Mouse (Mus musculus) lung, embryonic 14.5 days (tissue): ENCODE results near the gene Foxc2. TPM values are rescaled to one million over a fixed set of nuclear protein-coding genes. Genes with fewer than 3 reads are reported as not detected.
A peak's percentile ranks its signal among the peaks of the same experiment; 100 is the strongest.

ENCODE experiments used
- ATAC-seq: fragments of 200-750 bp; cut with Nextera tagmentation; 2 replicates; pipeline ENCODE4 v1.8.0; 2017; ENCODE audit warnings: mild to moderate bottlenecking, moderate TSS enrichment, moderate library complexity; ENCODE audit not compliant: insufficient read depth
- DNase-seq: peaks from one replicate; pipeline ENCODE4 v3.0.0-alpha.2; 2015
- H3K27ac ChIP-seq: fragments of 300-500 bp; sonication (generic); 2 replicates; pipeline ENCODE4 v1.5.1; 2014; ENCODE audit warnings: low read depth, mild to moderate bottlenecking, moderate library complexity
- H3K27me3 ChIP-seq: fragments of 300-500 bp; sonication (generic); 2 replicates; pipeline ENCODE4 v1.6.1; 2014; ENCODE audit warnings: low read length, control low read depth; ENCODE audit not compliant: insufficient read depth
- H3K36me3 ChIP-seq: fragments of 300-500 bp; sonication (generic); 2 replicates; pipeline ENCODE4 v1.6.1; 2014; ENCODE audit warnings: control low read depth; ENCODE audit not compliant: insufficient read depth
- H3K4me1 ChIP-seq: fragments of 300-500 bp; sonication (generic); 2 replicates; pipeline ENCODE4 v1.6.1; 2014; ENCODE audit warnings: antibody characterized with exemption, control low read depth; ENCODE audit not compliant: insufficient read depth
- H3K4me2 ChIP-seq: fragments of 300-500 bp; sonication (generic); 2 replicates; pipeline ENCODE4 v1.6.1; 2014; ENCODE audit warnings: mild to moderate bottlenecking
- H3K4me3 ChIP-seq: fragments of 300-500 bp; sonication (generic); 2 replicates; pipeline ENCODE4 v1.5.1; 2014; ENCODE audit warnings: low read depth, low read length
- H3K9ac ChIP-seq: fragments of 300-500 bp; sonication (generic); 2 replicates; pipeline ENCODE4 v1.6.1; 2014
- H3K9me3 ChIP-seq: fragments of 300-500 bp; sonication (generic); 2 replicates; pipeline ENCODE4 v1.6.1; 2016; ENCODE audit warnings: low read depth, low read length, control low read depth
- CTCF ChIP-seq: IDR thresholded peaks from 2 replicates; pipeline ENCODE4 v1.5.1; 2016; ENCODE audit warnings: antibody characterized with exemption, low read depth
- WGBS: fragments of 180-500 bp; shearing (Covaris S2); extraction: QIAGEN DNeasy Blood & Tissue Kit; methylation state at CpG from one replicate; pipeline ENCODE4 v1.1.7; 2014; 5-methylcytosine and 5-hydroxymethylcytosine counted together
- polyA plus RNA-seq: library from polyadenylated mRNA; unstranded; fragments of >200 nt; fragmentation: Nextera tagmentation; extraction: Ambion mirVana; gene quantifications from 2 replicates; pipeline ENCODE4 v1.2.1, GENCODE M21; 2014

The Foxc2 gene
- polyA plus RNA-seq, 1 experiment from 2014 or later: 1.1 TPM

DNA sequence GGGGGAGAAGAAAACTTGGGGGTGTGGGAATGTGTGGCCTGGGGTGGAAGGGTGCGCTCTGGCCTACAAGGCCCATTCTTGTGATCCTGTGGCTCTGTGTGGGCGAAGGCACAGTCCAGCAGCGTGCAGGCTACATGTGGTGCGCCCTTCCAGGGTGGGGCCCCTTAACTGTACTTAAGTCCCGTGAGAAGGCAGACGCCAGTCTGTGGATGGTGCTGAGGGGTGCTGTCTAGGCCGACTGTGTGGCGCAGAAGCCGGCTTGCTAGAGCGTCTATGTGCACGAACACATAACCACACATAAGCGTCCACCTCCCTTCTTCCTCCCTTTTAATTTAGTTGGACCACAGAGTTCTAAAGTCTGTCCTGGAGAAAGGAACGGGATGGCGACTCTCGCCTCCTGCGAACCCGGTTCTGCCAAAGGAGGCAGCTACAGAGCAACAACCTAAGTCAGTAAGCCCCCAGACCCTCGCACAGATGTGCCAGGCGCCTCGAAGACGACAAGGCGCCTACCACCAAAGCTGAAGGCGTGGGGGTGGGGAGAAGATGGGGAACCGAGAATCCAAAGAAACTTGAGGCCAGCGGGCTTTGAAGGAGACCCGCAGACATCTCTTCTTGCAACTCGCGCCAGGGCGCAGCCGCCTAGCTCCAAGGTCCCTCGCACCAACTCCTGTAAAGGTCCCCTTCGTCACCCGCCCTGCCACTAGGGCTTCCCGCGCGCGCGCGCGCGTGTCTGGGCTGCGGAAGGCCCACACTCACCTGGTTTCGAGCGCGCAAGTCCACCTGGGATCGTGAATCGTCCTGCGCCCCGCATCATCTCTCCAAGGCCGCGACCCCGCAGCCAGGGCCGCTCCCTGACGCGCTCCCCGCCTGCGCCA is 33.5 kb upstream of the Foxc2 start:
- ATAC-seq (no peak), DNase-seq (peak; percentile 62)
- Histone ChIP-seq H3K4me1 (no peaks in the 10 kb centered on the region), H3K4me3 (peak overlapping the region; percentile 76), H3K9ac (peak overlapping the region; percentile 87), H3K36me3 (peaks cover 30% of the 10 kb centered on the region), H3K27me3 (peaks cover 85% of the 10 kb centered on the region), H3K4me2 (peak overlapping the region; percentile 84), H3K27ac (peak overlapping the region; percentile 99), H3K9me3 (no peaks in the 10 kb centered on the region)
- no peak for TF ChIP-seq CTCF
- WGBS: 2% methylated on average over 57 of the region's 57 CpGs

- peak; percentile 82 for ATAC-seq
- TF ChIP-seq CTCF: no peak
- H3K9ac ChIP-seq: peak overlapping the region; percentile 87
- peak overlapping the region; percentile 99 for H3K27ac ChIP-seq
- DNase-seq: peak; percentile 91
- H3K4me2 ChIP-seq: peak overlapping the region; percentile 84
- no peaks in the 10 kb centered on the region for H3K4me1 ChIP-seq
- WGBS: under 1% methylated on average over 89 of the region's 89 CpGs
- H3K9me3 ChIP-seq: no peaks in the 10 kb centered on the region
- peaks cover 28% of the 10 kb centered on the region for H3K36me3 ChIP-seq
- H3K27me3 ChIP-seq: peaks cover 77% of the 10 kb centered on the region
- peak overlapping the region; percentile 76 for H3K4me3 ChIP-seq
These were observed 32.7 kb upstream of the Foxc2 start for GRCm38 (mm10) chr8:121083093-121083935.

DNA sequence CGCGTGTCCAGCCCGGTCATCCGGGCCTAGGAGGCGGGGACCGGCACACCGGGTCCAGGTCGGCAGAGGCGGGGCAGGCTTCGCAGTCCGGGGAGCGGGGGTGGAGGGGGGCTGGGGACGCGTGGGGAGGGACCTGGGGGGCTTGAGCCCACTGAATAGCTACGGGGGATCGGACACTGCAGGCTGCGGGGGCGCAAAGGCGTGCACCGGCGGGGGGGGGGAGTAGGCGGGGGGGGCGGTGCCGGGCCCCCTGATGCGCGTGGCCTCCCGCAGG is 32.1 kb upstream of the Foxc2 start:
- ATAC-seq (peak; percentile 67), DNase-seq (no peak)
- Histone ChIP-seq H3K4me3 (peak overlapping the region; percentile 76), H3K9ac (peak overlapping the region; percentile 87), H3K27me3 (peaks cover 74% of the 10 kb centered on the region), H3K9me3 (no peaks in the 10 kb centered on the region), H3K4me1 (no peaks in the 10 kb centered on the region), H3K27ac (peak overlapping the region; percentile 99), H3K4me2 (peak overlapping the region; percentile 84), H3K36me3 (peaks cover 30% of the 10 kb centered on the region)
- WGBS: 0% methylated on average over 9 of the region's 27 CpGs
- no peak for TF ChIP-seq CTCF

DNA sequence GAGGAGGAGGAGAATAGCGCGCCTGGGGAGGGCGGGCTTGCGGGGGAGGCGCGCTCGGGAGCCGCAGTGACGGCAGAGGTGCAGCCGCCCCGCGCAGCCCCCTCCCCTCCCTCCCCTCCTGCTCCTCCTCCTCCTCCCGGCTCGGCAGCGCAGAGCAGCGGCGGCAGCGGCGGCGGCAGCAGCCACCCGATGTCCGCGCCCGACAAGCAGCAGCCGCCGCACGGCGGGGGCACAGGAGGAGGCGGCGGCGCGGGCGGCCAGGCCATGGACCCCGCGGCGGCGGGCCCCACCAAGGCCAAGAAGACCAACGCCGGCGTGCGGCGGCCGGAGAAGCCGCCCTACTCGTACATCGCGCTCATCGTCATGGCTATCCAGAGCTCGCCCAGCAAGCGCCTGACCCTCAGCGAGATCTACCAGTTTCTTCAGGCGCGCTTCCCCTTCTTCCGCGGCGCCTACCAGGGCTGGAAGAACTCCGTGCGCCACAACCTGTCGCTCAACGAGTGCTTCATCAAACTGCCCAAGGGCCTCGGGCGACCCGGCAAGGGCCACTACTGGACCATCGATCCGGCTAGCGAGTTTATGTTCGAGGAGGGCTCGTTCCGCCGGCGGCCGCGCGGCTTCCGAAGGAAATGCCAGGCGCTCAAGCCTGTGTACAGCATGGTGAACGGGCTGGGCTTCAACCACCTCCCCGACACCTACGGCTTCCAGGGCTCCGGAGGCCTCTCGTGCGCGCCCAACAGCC is 31.6 kb upstream of the Foxc2 start, which contains the start of gene Foxf1:
Gene Foxf1, plus strand, starts transcription at position 177 of the 742 bp plus-strand sequence.
- Histone ChIP-seq H3K4me1 (peaks cover 4% of the 10 kb centered on the region; the same call in 1 of the 2 replicates), H3K27ac (peak within 1 kb of the TSS; percentile 99), H3K27me3 (peaks cover 78% of the 10 kb centered on the region), H3K36me3 (peaks cover 35% of the 10 kb centered on the region), H3K4me2 (peak within 1 kb of the TSS; percentile 84), H3K9ac (peak within 1 kb of the TSS; percentile 87), H3K4me3 (peak within 1 kb of the TSS; percentile 76), H3K9me3 (no peaks in the 10 kb centered on the region)
- TF ChIP-seq CTCF: no peak
- WGBS: under 1% methylated on average over 81 of the region's 83 CpGs
- ATAC-seq: peak; percentile 80
- DNase-seq: peak; percentile 91

DNA sequence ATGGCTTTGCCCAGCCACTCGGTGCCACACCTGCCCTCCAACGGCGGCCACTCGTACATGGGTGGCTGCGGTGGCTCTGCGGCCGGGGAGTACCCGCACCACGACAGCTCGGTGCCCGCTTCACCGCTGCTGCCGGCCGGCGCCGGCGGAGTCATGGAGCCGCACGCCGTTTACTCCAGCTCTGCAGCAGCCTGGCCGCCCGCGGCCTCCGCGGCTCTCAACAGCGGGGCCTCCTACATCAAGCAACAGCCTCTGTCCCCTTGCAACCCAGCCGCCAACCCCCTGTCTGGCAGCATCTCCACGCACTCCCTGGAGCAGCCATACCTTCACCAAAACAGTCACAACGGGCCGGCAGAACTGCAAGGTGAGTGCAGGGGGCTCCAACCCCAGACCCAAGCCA is 31.0 kb upstream of the Foxc2 start:
- WGBS: 2% methylated on average over 30 of the region's 30 CpGs
- Histone ChIP-seq H3K4me3 (peak overlapping the region; percentile 76), H3K4me2 (peak overlapping the region; percentile 84), H3K27me3 (peaks cover 80% of the 10 kb centered on the region), H3K36me3 (peaks cover 42% of the 10 kb centered on the region), H3K4me1 (peaks cover 4% of the 10 kb centered on the region; the same call in 1 of the 2 replicates), H3K9ac (peak overlapping the region; percentile 87), H3K27ac (peak overlapping the region; percentile 99), H3K9me3 (no peaks in the 10 kb centered on the region)
- ATAC-seq (no peak), DNase-seq (no peak)
- no peak for TF ChIP-seq CTCF

GRCm38 (mm10) chr8:121085561-121085960 is 30.4 kb upstream of the Foxc2 start:
- no peak for TF ChIP-seq CTCF
- H3K4me1 ChIP-seq: peaks cover 4% of the 10 kb centered on the region; the same call in 1 of the 2 replicates
- H3K27ac ChIP-seq: peak overlapping the region; percentile 99
- peak overlapping the region; percentile 84 for H3K4me2 ChIP-seq
- H3K9ac ChIP-seq: peak overlapping the region; percentile 87
- H3K27me3 ChIP-seq: peaks cover 80% of the 10 kb centered on the region
- H3K36me3 ChIP-seq: peaks cover 44% of the 10 kb centered on the region
- H3K9me3 ChIP-seq: no peaks in the 10 kb centered on the region
- ATAC-seq: no peak
- H3K4me3 ChIP-seq: peak overlapping the region; percentile 76
- DNase-seq: peak; percentile 49
- WGBS: 28% methylated on average over 3 of the region's 3 CpGs
